Mouse (Mus musculus) erythroblast, embryonic 14.5 days (primary cell): ENCODE data around the gene Mgme1. TPM values are rescaled to one million over a fixed set of nuclear protein-coding genes. Genes with fewer than 3 reads are reported as not detected.

Source experiments
- H3K27me3 ChIP-seq: 2 replicates; pipeline ENCODE4 v1.6.1; 2012; ENCODE audit warnings: inconsistent platforms; ENCODE audit not compliant: control insufficient read depth
- H3K36me3 ChIP-seq: 2 replicates; pipeline ENCODE4 v1.6.1; 2012; ENCODE audit warnings: mild to moderate bottlenecking, inconsistent platforms; ENCODE audit not compliant: control insufficient read depth
- H3K4me1 ChIP-seq: 2 replicates; pipeline ENCODE4 v1.6.1; 2012; ENCODE audit warnings: inconsistent platforms; ENCODE audit not compliant: control insufficient read depth
- H3K4me3 ChIP-seq: replicated peaks from 2 replicates; pipeline ENCODE3; 2012; ENCODE audit warnings: moderate library complexity, mild to moderate bottlenecking, inconsistent platforms
- H3K9me3 ChIP-seq: 2 replicates; pipeline ENCODE4 v1.6.1; 2012; ENCODE audit warnings: low read length, inconsistent platforms, mixed read lengths; ENCODE audit not compliant: control insufficient read depth
- GATA1 ChIP-seq: IDR thresholded peaks from 2 replicates; pipeline ENCODE4 v1.6.1; 2012; ENCODE audit warnings: low read length, inconsistent platforms, mixed read lengths
- TAL1 ChIP-seq: IDR thresholded peaks from 3 replicates; pipeline ENCODE4 v1.6.1; 2012; ENCODE audit warnings: low read length, inconsistent platforms, mixed read lengths
- polyA plus RNA-seq: library from polyadenylated mRNA; stranded (reverse); fragments of >175 nt; gene quantifications from 2 replicates; pipeline ENCODE4 v1.2.3, GENCODE M21; 2012

Mgme1 gene
- 0.10 and 0.16 TPM in 2 replicates for polyA plus RNA-seq

GRCm38 (mm10) chr2:144270507-144271420 lies at the start of gene Mgme1, which contains the start of gene Snx5:
TSS of gene Mgme1 (plus strand) at chr2:144270663.
TSS of gene Snx5 (minus strand) at chr2:144270906.
- no peaks in the 10 kb centered on the region for H3K27me3 ChIP-seq
- no peak for TF ChIP-seq GATA1
- TF ChIP-seq TAL1: no peak
- peaks cover 78% of the 10 kb centered on the region for H3K4me1 ChIP-seq
- H3K4me3 ChIP-seq: peak within 1 kb of the TSS; percentile 78
- H3K36me3 ChIP-seq: peaks cover 51% of the 10 kb centered on the region
- H3K9me3 ChIP-seq: no peaks in the 10 kb centered on the region

- Histone ChIP-seq H3K36me3 (no peaks in the 10 kb centered on the region), H3K4me3 (no peak overlapping the region), H3K4me1 (no peaks in the 10 kb centered on the region; the same call in 1 of the 2 replicates), H3K27me3 (no peaks in the 10 kb centered on the region), H3K9me3 (peaks cover 7% of the 10 kb centered on the region)
- TF ChIP-seq TAL1 (no peak), GATA1 (no peak)
These were observed 46.1 kb upstream of the Mgme1 start for GRCm38 (mm10) chr2:144224351-144224750.

GRCm38 (mm10) chr2:144226906-144227586 lies 43.4 kb upstream of the Mgme1 start:
- Histone ChIP-seq H3K4me1 (peaks cover 18% of the 10 kb centered on the region), H3K9me3 (peaks cover 5% of the 10 kb centered on the region), H3K36me3 (no peaks in the 10 kb centered on the region), H3K4me3 (no peak overlapping the region), H3K27me3 (no peaks in the 10 kb centered on the region)
- no peak for TF ChIP-seq GATA1

- H3K4me1 ChIP-seq: peaks cover 18% of the 10 kb centered on the region
- H3K36me3 ChIP-seq: no peaks in the 10 kb centered on the region
- H3K9me3 ChIP-seq: peaks cover 5% of the 10 kb centered on the region
- TF ChIP-seq TAL1 (no peak), GATA1 (no peak)
- H3K27me3 ChIP-seq: no peaks in the 10 kb centered on the region
- no peak overlapping the region for H3K4me3 ChIP-seq
These were observed 41.7 kb upstream of the Mgme1 start for GRCm38 (mm10) chr2:144228521-144229346.

GRCm38 (mm10) chr2:144229647-144230046 lies 40.8 kb upstream of the Mgme1 start:
- H3K36me3 ChIP-seq: no peaks in the 10 kb centered on the region
- no peak for TF ChIP-seq GATA1
- H3K4me3 ChIP-seq: no peak overlapping the region
- H3K9me3 ChIP-seq: peaks cover 5% of the 10 kb centered on the region
- H3K4me1 ChIP-seq: peaks cover 18% of the 10 kb centered on the region
- H3K27me3 ChIP-seq: no peaks in the 10 kb centered on the region

GRCm38 (mm10) chr2:144230498-144230897 lies 40.0 kb upstream of the Mgme1 start:
- peak overlapping the region; percentile 46 for H3K4me3 ChIP-seq
- H3K4me1 ChIP-seq: peaks cover 18% of the 10 kb centered on the region
- no peak for TF ChIP-seq TAL1
- TF ChIP-seq GATA1: no peak

GRCm38 (mm10) chr2:144231115-144231514 lies 39.3 kb upstream of the Mgme1 start:
- TF ChIP-seq GATA1 (no peak), TAL1 (no peak)
- peak overlapping the region; percentile 46 for H3K4me3 ChIP-seq

More at GRCm38 (mm10) chr2:144230498-144230897, 40.0 kb upstream of the Mgme1 start:
- Histone ChIP-seq H3K27me3 (no peaks in the 10 kb centered on the region), H3K36me3 (no peaks in the 10 kb centered on the region), H3K9me3 (peaks cover 8% of the 10 kb centered on the region)

GRCm38 (mm10) chr2:144233534-144233933 lies 36.9 kb upstream of the Mgme1 start:
- H3K4me1 ChIP-seq: peaks cover 18% of the 10 kb centered on the region
- no peak for TF ChIP-seq TAL1
- no peak for TF ChIP-seq GATA1
- no peaks in the 10 kb centered on the region for H3K27me3 ChIP-seq
- H3K4me3 ChIP-seq: no peak overlapping the region
- no peaks in the 10 kb centered on the region for H3K36me3 ChIP-seq
- H3K9me3 ChIP-seq: peaks cover 3% of the 10 kb centered on the region; the same call in 1 of the 2 replicates

More at GRCm38 (mm10) chr2:144231115-144231514, 39.3 kb upstream of the Mgme1 start:
- Histone ChIP-seq H3K9me3 (peaks cover 8% of the 10 kb centered on the region), H3K36me3 (no peaks in the 10 kb centered on the region), H3K27me3 (no peaks in the 10 kb centered on the region), H3K4me1 (peaks cover 18% of the 10 kb centered on the region)
